Mouse (Mus musculus): Measurements from ENCODE around the gene Pik3r1.

- no peak for TF ChIP-seq CTCF (IDR thresholded peaks at IDR 0.05; ENCODE audit: low read depth)
- TF ChIP-seq EP300 (optimal IDR thresholded peaks at IDR 0.05): no peak
Measured at GRCm38 (mm10) chr13:101682378-101682777, 85.6 kb downstream of the Pik3r1 start.
